Mouse (Mus musculus): ENCODE measurements around the gene Furin.
A peak's percentile ranks its signal among the peaks of the same experiment; 100 is the strongest.

The Furin gene

GRCm38 (mm10) chr7:80341793-80342192 lies 63.4 kb downstream of the Furin start:
- DNase-seq (ENCODE audit: low spot score) = no peak

- peak; percentile 41 for DNase-seq (ENCODE audit: low spot score)
These were observed 64.4 kb downstream of the Furin start, which contains the start of gene Unc45a for GRCm38 (mm10) chr7:80340793-80341192. Gene Unc45a (minus strand): TSS chr7:80341005.

- peak; percentile 98 for DNase-seq (ENCODE audit: low spot score)
These were observed 65.2 kb downstream of the Furin start for GRCm38 (mm10) chr7:80339793-80340628.

- DNase-seq (ENCODE audit: low spot score) = peak; percentile 32
These were observed 65.9 kb downstream of the Furin start for GRCm38 (mm10) chr7:80339371-80339770.

All from urinary bladder, postnatal 25 days (tissue).